Mouse (Mus musculus): ENCODE data around the gene Mrps11. TPM values are rescaled to one million over a fixed set of nuclear protein-coding genes. Genes with fewer than 3 reads are reported as not detected.

The Mrps11 gene
- total RNA-seq, 2 experiments from 2014 or later, result 45.1 to 46.0 TPM

DNA sequence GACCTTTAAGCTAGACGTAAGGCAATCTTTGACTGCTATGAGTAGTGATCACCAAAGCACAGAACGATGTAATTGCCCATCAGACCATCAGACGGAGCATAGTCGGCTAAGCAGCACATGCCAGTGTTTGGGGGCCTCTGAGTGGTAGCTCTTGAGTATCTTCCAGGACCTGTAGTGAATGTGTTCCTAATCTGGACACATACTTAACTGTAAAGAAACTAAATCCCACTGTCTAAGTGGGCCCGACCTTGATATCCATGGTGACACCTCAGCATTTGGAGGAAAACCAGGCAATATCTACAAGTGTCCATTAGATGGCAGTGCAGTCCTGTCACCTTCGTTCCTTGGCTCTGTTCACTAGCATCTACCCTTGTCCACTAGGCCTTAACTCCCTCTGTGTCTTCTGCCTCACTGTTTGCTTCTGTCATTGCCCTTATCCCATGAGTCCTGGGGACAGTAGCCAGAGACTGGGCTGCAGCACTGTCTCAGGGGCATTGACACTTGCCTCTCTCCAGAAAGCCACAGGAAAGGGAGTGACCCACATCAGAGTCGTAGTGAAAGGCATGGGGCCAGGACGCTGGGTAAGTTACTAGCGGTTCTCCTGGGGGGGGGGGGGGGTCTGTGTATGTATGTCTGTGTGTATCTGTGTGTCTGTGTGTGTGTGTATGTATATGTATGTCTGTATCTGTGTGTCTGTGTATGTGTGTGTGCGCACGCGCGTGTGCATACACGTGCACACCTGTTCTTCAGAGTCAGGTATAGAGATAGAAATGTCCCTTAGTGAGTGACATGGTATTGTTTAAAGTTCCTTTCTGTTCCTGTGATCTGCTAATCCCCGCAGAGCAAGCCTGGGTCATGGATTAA is 8.7 kb downstream of the Mrps11 start:
- intact Hi-C loops (cut with DNase I), result loop anchor here (1.0 to 10.0 kb wide), 3 partner anchors 55 to 293 kb away; partner anchors contain the start of gene Det1

DNA sequence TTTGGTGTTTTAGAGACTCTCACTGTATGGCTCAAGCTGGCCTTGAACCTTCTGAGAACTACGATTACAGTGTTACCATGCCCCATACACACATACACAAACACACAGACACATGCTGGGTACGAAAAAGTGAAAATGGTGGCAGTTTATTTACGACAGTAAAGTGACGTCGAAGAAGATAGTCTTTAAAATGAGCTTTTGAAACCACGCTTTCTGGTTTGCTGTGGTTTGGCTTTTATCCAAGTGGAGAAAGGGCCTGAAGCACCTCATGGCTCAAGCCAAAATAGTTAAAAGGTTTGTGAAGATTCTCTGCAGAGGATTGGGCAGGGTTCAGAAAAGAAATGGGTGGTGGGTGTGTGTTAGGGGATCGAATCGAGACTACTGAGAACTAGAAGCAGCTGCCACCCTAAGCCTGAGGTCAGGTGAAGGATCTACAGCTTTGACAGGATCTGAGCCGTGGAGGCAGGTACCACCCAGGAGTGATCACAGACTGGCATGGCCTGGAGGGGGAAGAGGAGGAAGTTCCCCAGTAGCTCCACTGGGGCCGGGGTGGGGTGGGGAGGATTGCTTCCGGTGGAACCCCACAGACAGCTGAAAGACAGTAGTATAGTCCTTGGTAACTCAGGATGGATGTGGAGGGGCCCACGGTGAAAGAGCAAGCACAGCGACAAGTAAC is 11.1 kb downstream of the Mrps11 start:
- no peak for DNase-seq
- intact Hi-C loops (cut with DNase I), result loop anchor here (2.0 to 10.0 kb wide), 2 partner anchors 53 to 291 kb away; partner anchors contain the start of gene Det1

More for the DNA sequence above, 8.7 kb downstream of the Mrps11 start:
- peak; percentile 44 to 62 for DNase-seq

DNA sequence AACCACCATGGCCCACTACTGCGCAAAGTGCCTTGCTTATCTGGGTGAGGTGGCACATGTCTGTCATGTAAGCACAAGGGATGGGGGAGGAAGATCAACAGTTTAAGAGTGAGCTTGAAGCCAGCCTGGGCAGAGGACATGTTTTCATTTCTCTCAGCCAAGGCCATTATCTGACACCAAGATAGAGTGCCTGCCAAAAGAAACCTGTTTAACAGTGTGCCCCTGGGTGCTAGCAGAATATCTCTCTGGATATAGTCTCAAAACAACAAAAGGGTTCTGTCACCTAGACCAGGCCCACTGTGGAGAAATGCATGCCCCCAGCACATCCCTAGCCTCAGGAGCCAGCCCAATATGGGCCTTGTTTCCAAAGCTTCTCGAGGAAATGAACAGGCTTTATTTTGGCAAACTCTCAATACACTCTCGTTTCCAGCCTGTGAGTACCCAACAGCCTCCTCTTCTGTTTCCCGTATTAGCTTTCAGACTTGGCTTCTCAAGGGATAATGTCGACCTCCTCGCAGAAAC is 11.7 kb downstream of the Mrps11 start:
- no peak for DNase-seq
- intact Hi-C loops (cut with DNase I), result loop anchor here (10.0 kb wide), 1 partner anchor 290 kb away; no protein-coding TSS in a partner anchor

DNA sequence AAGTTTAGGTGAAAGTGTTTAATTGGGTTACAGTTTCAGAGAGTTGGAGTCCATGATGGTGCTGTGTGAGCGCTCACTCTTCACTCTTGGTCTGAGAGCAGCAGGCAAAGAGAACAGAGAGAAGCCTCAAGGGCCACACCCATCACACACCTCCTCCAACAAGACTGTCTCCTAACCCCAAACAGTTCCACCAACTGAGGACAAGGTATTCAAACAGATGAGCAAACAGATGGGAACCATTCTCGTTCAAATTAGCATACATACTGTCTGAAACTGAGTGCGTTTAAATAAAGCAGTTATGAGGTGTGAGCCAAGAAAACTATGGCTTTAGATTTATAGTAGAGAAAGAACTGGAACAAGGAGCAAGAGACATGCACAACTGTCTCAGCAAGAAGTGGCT is 13.7 kb downstream of the Mrps11 start:
- DNase-seq, result no peak
- intact Hi-C loops (cut with DNase I), result loop anchor here (10.0 kb wide), 1 partner anchor 288 kb away; no protein-coding TSS in a partner anchor

DNA sequence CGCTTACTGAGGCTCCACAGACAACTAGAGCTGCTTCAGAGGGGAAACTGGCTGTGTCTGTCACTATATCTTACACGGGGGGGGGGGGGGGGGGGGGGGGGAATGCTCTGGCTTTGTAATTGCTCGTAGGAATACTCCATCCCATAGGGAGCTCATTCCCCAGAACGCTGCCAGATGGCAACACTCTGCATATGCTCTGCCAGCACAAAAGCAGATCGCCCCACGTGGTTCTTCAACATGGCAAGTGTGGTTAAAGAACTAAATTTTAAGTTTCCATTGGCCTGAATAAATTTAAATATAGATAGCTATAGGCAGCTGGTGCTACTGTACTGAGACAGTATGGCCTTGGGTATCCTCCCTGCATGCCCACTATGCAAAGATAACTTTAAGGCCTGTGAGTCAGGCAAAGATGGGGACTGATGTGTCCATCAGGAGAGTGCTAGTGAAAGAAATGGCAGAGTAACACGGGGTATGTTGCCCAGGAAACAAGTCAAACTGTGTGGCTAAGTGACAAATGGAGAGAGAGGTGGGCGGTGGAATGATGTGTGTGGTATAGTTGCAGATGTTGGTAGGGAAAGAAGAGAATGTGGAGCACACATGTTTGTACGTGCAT is 15.0 kb downstream of the Mrps11 start:
- peak in 1 of 2 experiments; percentile 42 for DNase-seq
- intact Hi-C loops (cut with DNase I), result loop anchor here (10.0 kb wide), 1 partner anchor 287 kb away; no protein-coding TSS in a partner anchor

DNA sequence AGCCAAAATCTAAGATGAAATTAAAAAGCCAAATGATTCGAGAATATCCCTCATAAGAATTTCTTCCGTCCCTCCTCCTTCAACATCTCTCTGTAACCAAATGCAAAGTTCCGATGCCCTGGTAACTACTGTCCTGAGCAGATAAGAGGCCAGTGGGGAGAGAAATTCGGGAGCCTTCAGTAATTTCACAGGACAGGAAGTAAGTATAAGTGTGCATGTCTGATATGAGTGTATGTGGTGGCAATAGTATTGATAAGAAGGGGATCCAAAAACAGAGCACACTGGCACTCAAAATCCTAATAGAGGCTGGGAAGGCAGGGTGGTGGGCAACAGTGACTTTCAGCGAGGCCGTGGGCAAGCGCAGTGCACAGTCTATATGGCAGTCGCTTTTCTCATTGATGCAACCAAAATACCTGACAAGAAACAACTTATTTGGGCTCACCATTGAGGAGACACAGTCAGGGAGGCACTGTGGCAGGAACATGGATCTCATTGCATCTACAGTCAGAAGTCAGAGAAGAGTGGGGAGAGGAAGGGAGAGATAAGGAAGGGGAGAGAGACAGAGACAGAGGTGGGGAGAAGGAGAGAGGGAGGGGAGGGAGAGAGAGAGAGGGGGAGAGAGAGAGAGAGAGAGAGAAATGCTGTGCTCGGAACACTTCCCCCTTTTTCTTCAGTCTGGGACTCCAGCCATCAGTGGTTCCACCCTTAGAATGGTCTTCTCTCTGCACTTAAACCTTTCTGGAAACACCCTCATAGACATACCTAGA is 17.0 kb downstream of the Mrps11 start:
- intact Hi-C loops (cut with DNase I), result loop anchor here (1.0 to 10.0 kb wide), 2 partner anchors 16 to 285 kb away; no protein-coding TSS in a partner anchor
- DNase-seq, result no peak

DNA sequence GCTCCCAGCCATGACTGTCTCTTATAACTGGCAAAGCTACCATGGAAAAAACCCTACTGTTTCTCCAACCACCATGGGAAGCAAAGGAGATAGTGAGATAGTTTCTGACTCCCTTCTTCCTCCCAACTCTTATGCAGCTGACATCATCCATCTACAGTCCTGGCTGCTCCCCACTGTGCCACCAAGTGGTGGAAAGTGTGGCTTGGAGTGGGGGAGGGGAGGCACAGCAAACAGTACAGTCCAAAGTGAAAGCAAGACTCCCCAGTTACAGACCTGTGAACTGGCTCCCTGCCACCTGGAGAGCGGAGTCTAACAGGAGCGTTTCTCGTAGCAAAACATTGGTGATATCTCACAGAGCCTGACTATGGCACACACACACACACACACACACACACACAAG is 20.9 kb downstream of the Mrps11 start:
- intact Hi-C loops (cut with DNase I), result no loop called here

DNA sequence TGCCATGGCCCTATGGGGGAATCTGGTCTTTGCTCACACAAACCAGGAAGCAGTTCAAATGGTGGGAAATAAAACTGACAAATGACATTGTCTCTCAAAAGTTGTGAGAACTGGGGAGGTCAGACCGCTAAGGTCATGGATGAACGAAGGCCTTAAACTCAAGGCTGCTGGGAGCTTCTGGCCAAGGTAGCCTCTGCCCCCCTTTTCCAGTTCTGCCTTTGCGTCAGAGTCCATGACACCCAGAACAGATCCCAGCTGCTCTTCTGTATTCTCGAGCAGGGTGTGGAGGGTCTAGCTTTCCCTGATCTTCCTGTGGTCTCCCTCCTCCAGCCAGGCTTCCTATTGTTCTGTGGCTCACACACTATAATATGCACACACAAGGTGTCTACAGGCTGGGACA is 24.3 kb downstream of the Mrps11 start:
- intact Hi-C loops (cut with DNase I), result no loop called here
- DNase-seq, result no peak

More for the DNA sequence above, 20.9 kb downstream of the Mrps11 start:
- DNase-seq, result no peak

DNA sequence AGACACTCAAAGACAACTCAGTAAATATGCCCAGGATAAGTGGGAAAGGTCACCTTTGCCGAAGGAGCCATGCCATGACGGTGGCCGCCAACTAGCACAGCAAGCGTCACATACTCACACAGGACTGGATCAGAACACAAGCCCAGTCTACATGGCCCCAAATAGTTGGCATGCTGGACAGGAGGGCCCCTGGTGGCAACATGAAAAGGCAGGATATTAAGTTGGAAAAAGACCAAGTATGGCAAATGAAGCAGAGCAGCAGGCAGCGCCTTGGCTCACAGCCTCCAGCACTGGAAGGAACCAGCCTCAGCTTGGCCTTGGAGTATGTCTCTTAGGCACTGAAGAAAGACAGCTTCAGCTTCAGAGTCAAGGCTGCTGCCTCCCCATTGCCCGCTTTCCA is 30.9 kb downstream of the Mrps11 start:
- no peak for DNase-seq
- intact Hi-C loops (cut with DNase I), result no loop called here

DNA sequence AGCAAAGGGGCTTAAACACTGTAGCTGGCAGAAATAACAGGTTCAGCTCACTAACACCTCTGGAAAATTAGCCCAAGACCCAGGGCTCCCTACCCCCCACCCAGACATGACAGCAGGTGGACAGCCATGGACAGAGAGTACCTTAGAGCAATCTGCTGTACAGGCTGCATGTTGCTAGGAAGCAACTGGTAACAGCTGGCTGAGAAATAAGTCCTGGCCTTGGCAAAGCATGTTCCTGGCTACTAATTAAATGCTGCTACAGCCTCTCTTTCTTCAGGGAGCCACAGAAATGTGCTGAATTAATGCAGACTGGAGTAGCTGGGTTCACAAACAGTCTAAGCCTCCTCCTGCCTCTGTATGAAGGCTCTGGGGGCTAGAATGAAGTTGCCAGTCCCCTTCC is 31.8 kb downstream of the Mrps11 start:
- DNase-seq, result no peak
- intact Hi-C loops (cut with DNase I), result no loop called here

DNA sequence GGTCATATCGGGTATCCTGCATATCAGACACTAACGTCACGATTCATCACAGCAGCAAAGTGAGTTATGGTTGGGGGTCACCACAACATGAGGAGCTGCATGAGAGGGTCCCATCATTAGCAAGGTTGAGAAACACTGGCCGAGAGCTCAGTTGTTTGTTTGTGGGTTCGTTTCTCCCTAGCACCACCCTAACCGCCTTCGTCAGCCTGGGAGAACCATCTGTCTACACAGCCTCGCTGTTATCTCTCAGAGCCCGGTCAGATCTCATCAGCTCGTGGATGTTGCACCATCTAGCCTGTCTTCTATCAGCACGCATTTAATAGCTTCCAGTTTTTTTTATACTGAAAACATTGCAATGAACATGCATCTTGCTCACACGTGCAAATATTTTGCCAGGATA is 35.4 kb downstream of the Mrps11 start:
- DNase-seq, result no peak
- intact Hi-C loops (cut with DNase I), result no loop called here

DNA sequence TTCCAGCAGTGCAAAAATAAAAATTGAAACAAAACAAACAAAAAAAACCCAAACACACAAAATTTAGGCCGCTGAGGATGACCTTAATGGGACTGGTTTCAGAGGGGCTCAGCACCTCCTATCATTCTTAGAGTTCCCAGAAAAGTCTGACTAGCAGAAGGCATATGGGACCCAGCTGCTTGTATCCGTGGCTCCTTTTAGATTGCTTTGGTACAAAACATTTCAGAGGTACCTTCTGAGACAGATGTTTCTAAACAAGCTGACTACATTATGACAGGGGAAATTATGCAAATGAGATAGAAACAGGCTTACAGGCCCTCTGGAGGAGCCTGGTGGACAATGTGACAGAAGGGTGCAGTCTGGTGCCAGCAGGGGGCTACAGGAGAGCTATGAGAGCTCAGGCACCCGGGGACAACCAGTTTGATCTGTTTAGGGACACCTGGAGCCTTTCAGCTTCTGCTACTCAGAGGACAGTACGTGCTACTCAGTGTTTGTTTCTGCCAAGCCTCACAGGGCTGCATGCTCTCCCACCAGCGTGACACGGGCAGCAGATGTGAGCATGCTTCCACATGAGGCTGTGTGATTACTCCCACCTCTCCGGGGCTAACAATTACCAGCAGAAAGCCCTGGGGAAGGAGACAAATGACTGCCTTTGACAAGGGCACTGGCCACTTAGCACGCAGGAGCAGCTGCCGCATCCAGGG is 43.9 kb downstream of the Mrps11 start:
- no peak for DNase-seq
- intact Hi-C loops (cut with DNase I), result no loop called here

DNA sequence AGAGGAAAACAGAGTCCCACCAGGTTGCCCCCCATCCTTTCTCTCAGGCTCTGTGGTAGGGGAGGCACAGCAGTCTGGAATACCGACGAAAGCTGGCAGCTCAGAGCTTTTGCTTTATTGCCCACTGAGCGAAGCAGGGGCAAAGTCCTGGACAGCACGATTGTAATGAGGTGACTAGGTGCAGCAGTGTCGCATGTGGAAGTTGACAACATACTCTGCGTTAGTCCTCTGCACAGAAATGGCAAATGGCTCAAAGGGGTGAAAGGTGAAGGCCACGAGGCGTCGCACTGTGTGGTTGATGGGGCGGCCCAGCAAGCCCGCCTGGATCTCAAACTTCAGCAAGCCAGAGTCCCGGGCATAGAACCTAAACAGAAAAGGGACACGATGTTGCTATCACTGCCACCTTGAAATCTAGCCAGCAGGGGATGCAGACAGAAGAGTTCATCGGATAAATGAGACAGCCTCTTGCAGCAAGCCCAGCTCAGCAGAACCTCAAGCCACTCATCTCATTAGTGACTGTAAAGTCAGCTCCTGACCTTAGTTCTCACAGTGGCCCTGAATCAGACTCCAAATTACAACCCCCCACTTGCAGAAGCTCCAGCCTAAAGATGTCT is 44.9 kb downstream of the Mrps11 start:
- intact Hi-C loops (cut with DNase I), result no loop called here
- no peak for DNase-seq

DNA sequence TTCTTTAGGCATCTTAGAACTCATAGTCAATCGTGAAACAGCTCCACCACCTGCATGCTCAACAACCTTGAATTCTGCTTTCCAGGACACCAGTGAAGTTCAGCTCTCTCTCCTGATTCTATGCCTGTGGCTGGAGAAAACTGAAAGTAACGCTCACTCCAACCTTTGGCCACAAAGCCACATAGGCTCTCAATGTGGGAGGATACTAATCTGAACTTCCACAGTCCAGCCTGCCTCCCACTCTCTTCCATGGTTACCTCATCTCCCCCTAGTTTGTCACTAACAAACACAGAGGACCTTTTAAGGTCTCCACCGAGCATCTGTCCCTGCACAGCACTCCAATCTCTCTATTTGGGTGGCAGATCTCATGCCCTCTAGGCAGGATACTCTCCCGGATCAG is 52.7 kb downstream of the Mrps11 start:
- intact Hi-C loops (cut with DNase I), result no loop called here
- DNase-seq, result no peak

DNA sequence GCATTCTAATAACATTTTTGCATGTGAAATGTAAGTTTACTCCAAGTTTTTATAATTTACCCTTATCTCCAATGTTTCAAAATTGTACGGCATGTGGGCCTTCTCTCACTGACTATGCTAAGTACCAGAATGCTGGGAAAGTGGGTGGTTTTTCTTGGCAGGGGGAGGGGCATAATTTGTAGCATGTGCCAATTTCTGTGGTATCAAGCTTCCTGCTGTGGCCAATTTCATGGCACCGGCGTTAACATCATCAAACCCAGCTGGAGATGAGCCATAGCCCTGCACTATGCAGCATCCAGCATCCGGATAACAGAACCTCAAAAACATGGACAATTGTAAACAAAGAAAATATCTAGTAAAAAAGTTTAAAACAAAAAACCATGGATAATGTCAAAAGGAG is 54.3 kb downstream of the Mrps11 start:
- intact Hi-C loops (cut with DNase I), result no loop called here
- DNase-seq, result no peak

DNA sequence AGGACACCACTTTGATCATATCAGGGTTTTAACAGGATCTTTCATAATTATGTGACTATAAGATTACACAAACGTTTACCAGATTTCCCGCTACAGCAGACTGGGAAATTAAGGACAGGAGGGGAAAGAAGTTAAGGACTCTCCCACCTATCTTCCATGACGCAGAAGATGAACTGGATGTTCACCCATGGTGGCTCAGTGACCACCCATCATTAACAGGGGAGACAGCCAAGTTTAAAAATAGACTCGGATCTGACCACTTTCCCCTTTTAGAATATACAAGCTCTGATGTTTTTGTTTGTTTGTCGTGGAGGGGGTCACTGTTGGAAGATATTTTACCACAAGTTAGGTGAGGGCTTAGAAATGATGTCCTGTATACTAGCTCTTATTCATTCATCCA is 58.7 kb downstream of the Mrps11 start:
- no peak for DNase-seq
- intact Hi-C loops (cut with DNase I), result no loop called here
